Mouse (Mus musculus) olfactory bulb, adult 2 months (tissue): ENCODE results near the gene Rrp36.

Source experiments
- CTCF ChIP-seq: fragments of 200-500 bp; IDR thresholded peaks from 2 replicates; pipeline ENCODE4 v1.5.1; 2012; ENCODE audit warnings: low read depth, mild to moderate bottlenecking, low read length, moderate library complexity; ENCODE audit not compliant: insufficient read depth
- POLR2A ChIP-seq: fragments of 200-500 bp; IDR thresholded peaks from 2 replicates; pipeline ENCODE4 v1.6.1; 2012; ENCODE audit warnings: mild to moderate bottlenecking, low read depth, low read length, moderate library complexity; ENCODE audit not compliant: insufficient read depth

DNA sequence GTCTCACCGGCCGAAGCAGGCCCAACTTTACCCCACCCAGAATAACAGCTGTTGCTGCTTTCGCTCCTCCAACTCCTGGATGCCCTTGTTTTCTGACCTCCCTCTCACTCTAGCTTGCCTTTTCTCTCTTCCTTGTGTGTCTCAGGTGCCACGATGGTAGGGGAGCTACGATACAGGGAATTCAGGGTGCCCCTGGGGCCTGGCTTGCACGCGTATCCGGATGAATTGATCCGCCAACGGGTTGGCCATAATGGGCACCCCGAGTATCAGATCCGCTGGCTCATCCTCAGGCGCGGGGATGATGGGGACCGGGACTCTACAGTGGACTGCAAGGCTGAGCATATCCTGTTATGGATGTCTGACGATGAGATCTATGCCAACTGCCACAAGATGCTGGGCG, 22.9 kb downstream of the Rrp36 start:
- no peak for TF ChIP-seq CTCF
- no peak for TF ChIP-seq POLR2A
